Mouse (Mus musculus) cortical plate, adult 2 months (tissue): ENCODE measurements around the gene Thap7.

Experiments used
- CTCF ChIP-seq: fragments of 200-500 bp; IDR thresholded peaks from 2 replicates; pipeline ENCODE4 v1.5.1; 2011; ENCODE audit warnings: mild to moderate bottlenecking, control low read depth, low read length; ENCODE audit not compliant: insufficient read depth; ENCODE audit errors: extremely low read depth
- POLR2A ChIP-seq: fragments of 200-500 bp; IDR thresholded peaks from 2 replicates; pipeline ENCODE4 v1.6.1; 2011; ENCODE audit warnings: mild to moderate bottlenecking, low read length, control low read depth; ENCODE audit not compliant: insufficient read depth; ENCODE audit errors: extremely low read depth

DNA sequence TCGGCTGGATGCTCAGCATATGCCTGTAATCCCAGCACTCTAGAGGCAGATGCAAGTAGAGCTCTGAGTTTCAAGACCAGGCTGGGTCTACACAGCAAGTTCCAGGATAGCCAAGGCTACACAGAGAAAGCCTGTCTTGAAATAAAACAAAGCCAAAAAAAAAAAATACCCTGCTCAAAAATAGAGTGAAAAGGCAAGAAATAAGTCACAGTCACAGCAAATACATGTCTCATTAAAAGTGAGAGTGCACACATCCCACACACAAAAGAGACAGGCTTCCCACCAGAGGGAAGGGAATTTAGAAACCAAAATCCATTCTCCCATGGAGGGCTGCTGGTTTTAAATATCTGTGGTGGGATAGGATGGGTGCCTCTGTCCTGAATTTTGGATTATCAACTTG is 32.6 kb upstream of the Thap7 start:
- no peak for TF ChIP-seq CTCF
- TF ChIP-seq POLR2A, result no peak
